8 mouse cellular contexts compared by ENCODE assay signal in the genomic region with DNA sequence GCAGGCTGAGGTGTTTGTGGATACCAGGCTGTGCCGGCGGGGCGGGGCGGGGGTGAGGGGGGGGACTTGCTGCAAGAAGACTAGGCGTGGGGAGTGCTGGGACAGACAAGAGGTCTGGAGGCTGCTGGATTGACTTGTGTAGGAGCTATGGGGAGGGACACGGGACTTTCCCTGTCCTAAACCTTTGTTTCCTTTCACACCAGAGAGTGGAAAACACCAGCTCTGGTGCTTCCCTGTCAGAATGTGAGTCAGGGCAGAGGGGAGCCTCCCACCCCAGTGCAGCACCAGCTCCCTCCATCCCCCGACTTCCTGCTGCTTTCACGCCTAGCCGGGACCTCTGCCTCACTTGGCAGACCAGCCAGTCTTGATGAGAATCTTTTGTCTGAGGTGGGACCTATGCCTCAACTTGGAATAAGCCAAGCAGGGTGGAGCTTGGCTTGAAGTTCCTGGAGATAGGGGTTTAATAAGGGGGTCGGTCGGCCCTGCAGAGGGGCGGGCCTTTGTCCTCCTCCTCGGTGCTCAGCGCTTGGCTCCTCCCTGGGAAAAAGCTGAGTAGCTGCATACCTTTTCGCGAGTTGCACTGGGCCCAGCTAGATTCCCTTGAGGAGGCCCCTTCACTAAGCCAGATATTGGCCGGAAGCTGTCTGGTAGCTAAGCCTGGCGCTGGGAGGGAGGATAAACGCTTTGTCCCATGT. TPM values are rescaled to one million over a fixed set of nuclear protein-coding genes. Genes with fewer than 3 reads are reported as not detected.
DNase-seq lines count a peak whose midpoint lies in the region; ATAC-seq lines count a peak whose summit lies in the region.

No protein-coding gene starts in this region.

- peak overlapping the region; percentile 36 for H3K4me3 ChIP-seq in lung, embryonic 16.5 days (ENCODE audit: low read length)
- peak overlapping the region; percentile 45 for H3K4me3 ChIP-seq in heart, embryonic 15.5 days
- peak overlapping the region; percentile 13 for H3K4me3 ChIP-seq in neural tube, embryonic 15.5 days (replicated peaks)

- H3K9ac ChIP-seq in lung, embryonic 16.5 days (ENCODE audit: low read length) = peak overlapping the region; percentile 63
- peak overlapping the region; percentile 50 for H3K9ac ChIP-seq in heart, embryonic 15.5 days
- no peak overlapping the region; the same call in 1 of the 2 replicates for H3K9ac ChIP-seq in neural tube, embryonic 15.5 days (replicated peaks)

- peak overlapping the region; percentile 91 for H3K27ac ChIP-seq in lung, embryonic 16.5 days (ENCODE audit: low read length)
- H3K27ac ChIP-seq in heart, embryonic 15.5 days = peak overlapping the region; percentile 96
- H3K27ac ChIP-seq in neural tube, embryonic 15.5 days (replicated peaks) = peak overlapping the region; percentile 72

- H3K4me2 ChIP-seq in lung, embryonic 16.5 days (ENCODE audit: low read depth, low read length) = peak overlapping the region; percentile 55
- H3K4me2 ChIP-seq in heart, embryonic 15.5 days = peak overlapping the region; percentile 68
- peak overlapping the region; percentile 43 for H3K4me2 ChIP-seq in neural tube, embryonic 15.5 days

- no peak for DNase-seq in lung, adult 18-20 months
- peak; percentile 62 for DNase-seq in embryo, embryonic 10.5 days (ENCODE audit: low spot score)
- DNase-seq in liver = peak; percentile 56
- DNase-seq in testis, postnatal 14 days (ENCODE audit: low spot score) = no peak
- no peak for DNase-seq in right cerebral cortex, adult 2 months (ENCODE audit: low spot score in 2 of 2)

- H3K9me3 ChIP-seq in lung, embryonic 16.5 days (ENCODE audit: control insufficient read depth, low read length) = no peaks in the 10 kb centered on the region
- H3K9me3 ChIP-seq in heart, embryonic 15.5 days (replicated peaks) = no peaks in the 10 kb centered on the region
- no peaks in the 10 kb centered on the region for H3K9me3 ChIP-seq in neural tube, embryonic 15.5 days (replicated peaks)

- H3K36me3 ChIP-seq in lung, embryonic 16.5 days (ENCODE audit: control insufficient read depth, insufficient read depth, low read length) = no peaks in the 10 kb centered on the region
- H3K36me3 ChIP-seq in heart, embryonic 15.5 days = no peaks in the 10 kb centered on the region
- peaks cover 5% of the 10 kb centered on the region; the same call in 1 of the 2 replicates for H3K36me3 ChIP-seq in neural tube, embryonic 15.5 days

- no peaks in the 10 kb centered on the region for H3K27me3 ChIP-seq in lung, embryonic 16.5 days (ENCODE audit: control insufficient read depth, insufficient read depth, low read depth, low read length)
- no peaks in the 10 kb centered on the region for H3K27me3 ChIP-seq in heart, embryonic 15.5 days
- H3K27me3 ChIP-seq in neural tube, embryonic 15.5 days (replicated peaks) = no peaks in the 10 kb centered on the region

- H3K4me1 ChIP-seq in lung, embryonic 16.5 days (replicated peaks; ENCODE audit: control insufficient read depth, insufficient read depth, low read length) = peaks cover 32% of the 10 kb centered on the region
- H3K4me1 ChIP-seq in heart, embryonic 15.5 days (replicated peaks) = peaks cover 49% of the 10 kb centered on the region
- peaks cover 40% of the 10 kb centered on the region for H3K4me1 ChIP-seq in neural tube, embryonic 15.5 days

- 3% methylated on average over 19 of the region's 19 CpGs for WGBS in lung, embryonic 16.5 days
- WGBS in heart, embryonic 15.5 days = 3% methylated on average over 19 of the region's 19 CpGs
- WGBS in neural tube, embryonic 15.5 days = 10% methylated on average over 19 of the region's 19 CpGs

- peak; percentile 79 for ATAC-seq in lung, embryonic 16.5 days (ENCODE audit: low read depth)
- peak; percentile 87 for ATAC-seq in heart, embryonic 15.5 days (replicated peaks; ENCODE audit: insufficient number of reproducible peaks, insufficient read depth, low FRiP score, low read depth)
- ATAC-seq in neural tube, embryonic 15.5 days (ENCODE audit: low FRiP score) = peak; percentile 53

RNA-seq across cellular contexts. Expression of gene Acot7, which starts 7.7 kb away (rescaled TPM):
- 66.5 and 69.0 TPM in 2 replicates for polyA plus RNA-seq in lung, embryonic 16.5 days (2015; fragmentation: Nextera tagmentation; extraction: Ambion mirVana)
- polyA plus RNA-seq in heart, embryonic 15.5 days (2015; fragmentation: Nextera tagmentation; extraction: Ambion mirVana) = 58.4 and 73.4 TPM in 2 replicates
- 402 and 456 TPM in 2 replicates for polyA plus RNA-seq in neural tube, embryonic 15.5 days (2015; fragmentation: Nextera tagmentation; extraction: Ambion mirVana)

RNA-seq across cellular contexts. Expression of gene Hes2, which starts 27.0 kb away (rescaled TPM):
- polyA plus RNA-seq in lung, embryonic 16.5 days (2015; fragmentation: Nextera tagmentation; extraction: Ambion mirVana) = 0.54 and 0.87 TPM in 2 replicates
- 0.23 TPM in 1 of 2 replicates, not detected in the other for polyA plus RNA-seq in heart, embryonic 15.5 days (2015; fragmentation: Nextera tagmentation; extraction: Ambion mirVana)
- polyA plus RNA-seq in neural tube, embryonic 15.5 days (2015; fragmentation: Nextera tagmentation; extraction: Ambion mirVana) = not detected in 2 replicates

RNA-seq across cellular contexts. Expression of gene Espn, which starts 33.5 kb away (rescaled TPM):
- 6.6 and 10.1 TPM in 2 replicates for polyA plus RNA-seq in lung, embryonic 16.5 days (2015; fragmentation: Nextera tagmentation; extraction: Ambion mirVana)
- polyA plus RNA-seq in heart, embryonic 15.5 days (2015; fragmentation: Nextera tagmentation; extraction: Ambion mirVana) = 0.93 and 2.1 TPM in 2 replicates
- 0.31 and 3.3 TPM in 2 replicates for polyA plus RNA-seq in neural tube, embryonic 15.5 days (2015; fragmentation: Nextera tagmentation; extraction: Ambion mirVana)

Comparison
In these comparisons a context has a peak if more than half of its experiments do, and no peak if none do; other contexts are left out.
1. DNase-seq: peak in embryo, embryonic 10.5 days (single experiment) and liver (single experiment); none in lung, adult 18-20 months (0 of 2), testis, postnatal 14 days (single experiment) and right cerebral cortex, adult 2 months (0 of 2).
2. Peak in every context shown above with its lines, with median percentiles within 50 percentile points of each other: ATAC-seq, H3K27ac ChIP-seq, H3K4me2 ChIP-seq and H3K4me3 ChIP-seq.